Comparison of ENCODE assay signal across 22 mouse cellular contexts in genomic region chr12:105534842-105535241, GRCm38 (mm10). TPM values are rescaled to one million over a fixed set of nuclear protein-coding genes. Genes with fewer than 3 reads are reported as not detected.
DNase-seq lines count a peak whose midpoint lies in the region; TF ChIP-seq lines count a peak whose summit lies in the region.
"Had no signal": no experiment of that assay in that cellular context is flagged by ENCODE, and none has a peak within 500 bp of the region (broad histone marks: within the 10 kb centered on the region; RNA-seq: fewer than 3 reads in every experiment).

No protein-coding gene starts in this region.

- peak; percentile 79 for DNase-seq in heart, adult 11 months
- DNase-seq in heart, postnatal 14 days = no peak
- DNase-seq in R1 (ENCODE audit: low read depth, low spot score) = peak; percentile 75
- no peak for DNase-seq in cerebellum, adult 11-12 months
- no peak for DNase-seq in frontal cortex, adult 2 months (ENCODE audit: extremely low spot score in 1 of 2, low spot score in 1 of 2)
- DNase-seq: adrenal gland, adult 2 months; adrenal gland, postnatal 25 days; B cell, adult 2 months; cerebellum, adult 2 months; cerebellum, postnatal 10 days; gastrocnemius, postnatal 10 days; heart, postnatal 36 days; kidney, adult 11 months had no signal

- peak overlapping the region; percentile 39 for H3K4me3 ChIP-seq in E14TG2a.4 (replicated peaks; ENCODE audit: low read length)
- H3K4me3 ChIP-seq in small intestine, adult 2 months (ENCODE audit: low read depth, low read length) = no peak overlapping the region
- H3K4me3 ChIP-seq: embryonic facial prominence, embryonic 15.5 days; erythroblast, embryonic 14.5 days; forebrain, embryonic 10.5 days; heart, embryonic 12.5 days; hindbrain, embryonic 15.5 days had no signal

- H3K9me3 ChIP-seq in E14TG2a.4 (ENCODE audit: low read length) = peaks cover 9% of the 10 kb centered on the region; the same call in 1 of the 2 replicates
- H3K9me3 ChIP-seq: embryonic facial prominence, embryonic 15.5 days; forebrain, embryonic 10.5 days; hindbrain, embryonic 15.5 days had no signal

- H3K4me1 ChIP-seq in E14TG2a.4 (replicated peaks; ENCODE audit: low read depth, low read length) = peaks cover 26% of the 10 kb centered on the region
- H3K4me1 ChIP-seq in small intestine, adult 2 months (ENCODE audit: control insufficient read depth, insufficient read depth, insufficient read length, low read length) = no peaks in the 10 kb centered on the region; the same call in 1 of the 2 replicates

- no peak for TF ChIP-seq CTCF in E14TG2a.4 (conservative IDR thresholded peaks at IDR 0.05; ENCODE audit: low read length)
- no peak for TF ChIP-seq CTCF in small intestine, adult 2 months (IDR thresholded peaks at IDR 0.05; ENCODE audit: extremely low read depth, insufficient read length, insufficient replicate concordance, low read depth, low read length)

- intact Hi-C loops in heart, postnatal 14 days (cut with DNase I) = no loop called here

- H3K36me3 ChIP-seq in E14TG2a.4 (ENCODE audit: insufficient read depth, low read length) = no peaks in the 10 kb centered on the region
- H3K36me3 ChIP-seq in small intestine, adult 2 months (ENCODE audit: control insufficient read depth, insufficient read depth, low read length) = no peaks in the 10 kb centered on the region
- H3K36me3 ChIP-seq: embryonic facial prominence, embryonic 15.5 days; forebrain, embryonic 10.5 days; G1E; heart, embryonic 12.5 days; hindbrain, embryonic 15.5 days had no signal

- 0 out of 2 replicates have a peak overlapping the region, but pooled peaks have one; percentile 38 for H3K27ac ChIP-seq in small intestine, adult 2 months (ENCODE audit: insufficient read depth, low read depth, low read length)
- H3K27ac ChIP-seq: embryonic facial prominence, embryonic 15.5 days; forebrain, embryonic 10.5 days; hindbrain, embryonic 15.5 days had no signal

- TF ChIP-seq POLR2A in small intestine, adult 2 months (IDR thresholded peaks at IDR 0.05; ENCODE audit: low read depth, low read length) = no peak

- 76% methylated on average over 4 of the region's 4 CpGs for WGBS in small intestine, adult 2 months

- H3K27me3 ChIP-seq in E14TG2a.4 (ENCODE audit: insufficient read depth, low read length) = peaks cover 14% of the 10 kb centered on the region
- H3K27me3 ChIP-seq in small intestine, adult 2 months (ENCODE audit: control insufficient read depth, insufficient read depth, low read length) = no peaks in the 10 kb centered on the region
- H3K27me3 ChIP-seq: embryonic facial prominence, embryonic 15.5 days; heart, embryonic 12.5 days; hindbrain, embryonic 15.5 days had no signal

RNA-seq across cellular contexts. Expression of gene Bdkrb2, which starts 28.2 kb away (rescaled TPM):
- total RNA-seq in heart, postnatal 14 days (2021) = 1 to 10 TPM; 1.6 TPM
- 3.1 and 8.3 TPM in 2 replicates for polyA plus RNA-seq in small intestine, adult 2 months (2012; rRNA removed)
- polyA plus RNA-seq in frontal cortex, adult 2 months (2012; rRNA removed) = 0.19 and 0.32 TPM in 2 replicates
- polyA plus RNA-seq: CD4-positive, CD25-positive, alpha-beta regulatory T cell, adult 4 months; erythroblast, embryonic 14.5 days had no signal

Comparison
In these comparisons a context has a peak if more than half of its experiments do, and no peak if none do; other contexts are left out.
1. DNase-seq: peak in heart, adult 11 months (single experiment) and R1 (single experiment); none in heart, postnatal 14 days (0 of 2), cerebellum, adult 11-12 months (single experiment) and frontal cortex, adult 2 months (0 of 2).